In the genomic region with DNA sequence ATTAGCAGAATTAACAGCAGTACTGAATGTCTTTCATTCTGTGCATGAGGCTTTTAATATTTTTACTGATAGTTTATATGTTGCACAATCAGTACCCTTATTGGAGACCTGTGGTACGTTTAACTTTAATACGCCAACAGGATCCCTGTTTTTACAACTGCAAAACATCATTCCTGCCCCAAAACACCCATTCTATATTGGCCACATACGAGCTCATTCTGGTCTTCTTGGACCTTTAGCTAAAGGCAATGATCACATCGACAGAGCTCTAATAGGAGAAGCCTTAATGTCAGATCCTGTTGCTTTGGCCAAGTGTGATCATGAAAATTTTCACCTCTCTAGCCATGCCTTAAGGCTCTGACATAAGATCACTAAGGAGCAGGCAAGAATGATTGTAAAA, we compare ENCODE assay signal across 24 mouse cellular contexts. TPM values are rescaled to one million over a fixed set of nuclear protein-coding genes. Genes with fewer than 3 reads are reported as not detected.
"Had no signal": no experiment of that assay in that cellular context is flagged by ENCODE, and none has a peak within 500 bp of the region (broad histone marks: within the 10 kb centered on the region; RNA-seq: fewer than 3 reads in every experiment).

No protein-coding gene starts in this region.

RNA-seq across cellular contexts. Expression of a gene that starts 37.1 kb away (rescaled TPM):
- polyA plus RNA-seq: heart, embryonic 10.5 days; heart, embryonic 11.5 days; heart, embryonic 12.5 days; heart, embryonic 13.5 days; heart, embryonic 14.5 days; heart, embryonic 15.5 days; heart, embryonic 16.5 days; heart, postnatal 0 days; hindbrain, embryonic 10.5 days; hindbrain, embryonic 11.5 days; hindbrain, embryonic 12.5 days; hindbrain, embryonic 13.5 days; hindbrain, embryonic 14.5 days; hindbrain, embryonic 15.5 days; hindbrain, embryonic 16.5 days; hindbrain, postnatal 0 days; intestine, embryonic 14.5 days; intestine, embryonic 16.5 days; intestine, postnatal 0 days; kidney, embryonic 14.5 days; kidney, embryonic 15.5 days; kidney, embryonic 16.5 days; kidney, postnatal 0 days; large intestine, adult 2 months had no signal
